Mouse (Mus musculus) forebrain, embryonic 15.5 days (tissue): Measurements from ENCODE around the gene Negr1. TPM values are rescaled to one million over a fixed set of nuclear protein-coding genes. Genes with fewer than 3 reads are reported as not detected.

Experiments used
- ATAC-seq: fragments of 200-750 bp; cut with Nextera tagmentation; replicated peaks from 2 replicates; pipeline ENCODE4 v1.8.0; 2017; ENCODE audit warnings: mild to moderate bottlenecking, moderate TSS enrichment, moderate library complexity
- H3K27ac ChIP-seq: fragments of 300-500 bp; sonication (generic); replicated peaks from 2 replicates; pipeline ENCODE4 v1.5.1; 2015; ENCODE audit warnings: mild to moderate bottlenecking, inconsistent platforms
- H3K27me3 ChIP-seq: fragments of 300-500 bp; sonication (generic); 2 replicates; pipeline ENCODE4 v1.6.1; 2015; ENCODE audit warnings: inconsistent platforms
- H3K36me3 ChIP-seq: fragments of 300-500 bp; sonication (generic); 2 replicates; pipeline ENCODE4 v1.6.1; 2015; ENCODE audit warnings: mild to moderate bottlenecking, inconsistent platforms
- H3K4me1 ChIP-seq: fragments of 300-500 bp; sonication (generic); 2 replicates; pipeline ENCODE4 v1.6.1; 2015; ENCODE audit warnings: inconsistent platforms
- H3K4me2 ChIP-seq: fragments of 300-500 bp; sonication (generic); replicated peaks from 2 replicates; pipeline ENCODE4 v1.6.1; 2015; ENCODE audit warnings: mild to moderate bottlenecking, inconsistent platforms
- H3K4me3 ChIP-seq: fragments of 300-500 bp; sonication (generic); 2 replicates; pipeline ENCODE4 v1.5.1; 2015; ENCODE audit warnings: mild to moderate bottlenecking, inconsistent platforms
- H3K9ac ChIP-seq: fragments of 300-500 bp; sonication (generic); replicated peaks from 2 replicates; pipeline ENCODE4 v1.6.1; 2015; ENCODE audit warnings: mild to moderate bottlenecking, inconsistent platforms
- H3K9me3 ChIP-seq: fragments of 300-500 bp; sonication (generic); 2 replicates; pipeline ENCODE4 v1.6.1; 2016; ENCODE audit warnings: inconsistent platforms
- WGBS: fragments of 180-500 bp; shearing (Covaris S2); methylation state at CpG from one replicate; pipeline ENCODE4 v1.1.7; 2015; ENCODE audit warnings: mixed read lengths; 5-methylcytosine and 5-hydroxymethylcytosine counted together
- polyA plus RNA-seq: library from polyadenylated mRNA; unstranded; fragments of >200 nt; fragmentation: Nextera tagmentation; extraction: Ambion mirVana; gene quantifications from 2 replicates; pipeline ENCODE4 v1.2.1, GENCODE M21; 2015

Negr1 gene
- polyA plus RNA-seq, 1 experiment from 2014 or later, result 40.4 TPM

DNA sequence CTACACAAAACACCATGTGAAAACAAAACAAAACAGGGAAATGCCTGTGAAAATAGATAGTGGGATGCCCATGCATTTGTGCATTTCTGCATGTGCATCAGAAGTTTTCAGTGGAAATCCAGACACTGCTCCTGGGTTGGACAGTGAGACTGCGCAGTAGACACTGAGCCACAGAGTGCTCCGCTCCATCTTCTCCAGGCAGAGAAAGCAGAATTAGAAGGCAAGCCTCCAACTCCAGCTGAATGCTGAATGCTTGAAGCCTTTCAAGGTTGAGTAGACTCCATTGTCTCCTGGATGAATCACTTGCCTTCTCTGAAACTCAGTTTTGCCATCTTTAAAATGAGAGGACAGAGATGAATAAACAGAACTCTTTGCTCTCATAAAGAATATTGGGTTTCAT, 546.6 kb downstream of the Negr1 start:
- Histone ChIP-seq H3K4me3 (no peak overlapping the region), H3K9ac (no peak overlapping the region), H3K27me3 (no peaks in the 10 kb centered on the region), H3K27ac (no peak overlapping the region), H3K4me2 (no peak overlapping the region), H3K9me3 (no peaks in the 10 kb centered on the region), H3K36me3 (no peaks in the 10 kb centered on the region), H3K4me1 (no peaks in the 10 kb centered on the region)
- 90% methylated on average over 2 of the region's 2 CpGs for WGBS
- no peak for ATAC-seq

DNA sequence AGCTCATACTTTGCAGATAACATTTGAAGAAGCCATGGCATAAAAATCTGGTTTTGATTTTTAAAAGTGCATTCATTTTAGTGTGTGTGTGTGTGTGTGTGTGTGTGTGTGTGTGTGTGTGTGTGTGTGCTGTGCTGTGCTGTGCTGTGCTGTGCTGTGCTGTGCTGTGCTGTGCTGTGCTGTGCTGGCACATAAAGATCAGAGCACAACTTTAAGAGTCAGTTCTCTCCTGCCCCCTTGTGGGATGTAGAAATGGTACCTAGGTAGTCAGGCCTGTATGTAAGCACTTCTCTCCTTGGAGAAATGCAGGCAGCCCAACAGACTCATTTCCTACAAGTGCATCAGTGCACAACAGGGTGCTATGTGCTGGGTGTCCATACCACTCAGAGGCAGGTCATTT, 547.7 kb downstream of the Negr1 start:
- H3K4me1 ChIP-seq, result no peaks in the 10 kb centered on the region
- peak; percentile 91 for ATAC-seq

DNA sequence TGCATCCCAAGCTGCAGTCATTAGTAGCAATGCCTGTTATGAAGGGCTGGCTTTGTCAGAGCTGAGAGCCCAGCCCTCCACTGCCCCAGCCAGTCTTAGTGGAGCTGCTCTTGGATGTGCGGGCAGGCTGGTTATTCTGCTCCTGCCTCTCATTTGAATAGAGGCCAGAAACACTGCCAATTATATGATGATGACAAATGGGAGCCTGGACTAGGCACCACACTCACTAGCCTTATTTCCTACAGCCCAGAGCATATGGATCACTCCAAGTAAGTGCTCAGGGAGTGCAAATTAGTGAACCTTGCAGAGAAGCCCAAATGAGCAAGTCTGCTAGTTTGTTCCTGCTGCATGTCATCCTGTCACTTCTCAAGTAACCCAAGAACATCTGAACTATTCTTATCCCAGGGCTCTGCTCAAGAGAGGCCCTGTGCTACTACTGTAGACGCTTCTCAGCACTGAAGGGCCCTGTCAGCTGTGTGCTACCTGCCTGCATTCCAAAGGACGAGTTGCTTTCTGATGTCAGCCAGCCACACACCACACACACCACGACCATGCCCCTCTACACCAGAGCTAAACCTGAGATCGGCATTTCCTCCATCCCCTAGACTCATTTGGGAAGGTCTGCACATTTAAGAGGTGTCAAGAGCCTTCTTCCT, 553.6 kb downstream of the Negr1 start:
- H3K27me3 ChIP-seq, result no peaks in the 10 kb centered on the region
- no peaks in the 10 kb centered on the region for H3K9me3 ChIP-seq
- peaks cover 9% of the 10 kb centered on the region for H3K4me1 ChIP-seq
- H3K27ac ChIP-seq, result peak overlapping the region; percentile 31; the same call in 1 of the 2 replicates
- WGBS, result 39% methylated on average over 5 of the region's 5 CpGs
- H3K4me3 ChIP-seq, result no peak overlapping the region
- H3K36me3 ChIP-seq, result no peaks in the 10 kb centered on the region
- H3K9ac ChIP-seq, result no peak overlapping the region
- H3K4me2 ChIP-seq, result no peak overlapping the region
- peak; percentile 80 for ATAC-seq

More for the DNA sequence above, 547.7 kb downstream of the Negr1 start:
- Histone ChIP-seq H3K9me3 (no peaks in the 10 kb centered on the region), H3K27me3 (no peaks in the 10 kb centered on the region), H3K9ac (no peak overlapping the region), H3K4me3 (no peak overlapping the region), H3K27ac (no peak overlapping the region), H3K36me3 (no peaks in the 10 kb centered on the region), H3K4me2 (no peak overlapping the region)

DNA sequence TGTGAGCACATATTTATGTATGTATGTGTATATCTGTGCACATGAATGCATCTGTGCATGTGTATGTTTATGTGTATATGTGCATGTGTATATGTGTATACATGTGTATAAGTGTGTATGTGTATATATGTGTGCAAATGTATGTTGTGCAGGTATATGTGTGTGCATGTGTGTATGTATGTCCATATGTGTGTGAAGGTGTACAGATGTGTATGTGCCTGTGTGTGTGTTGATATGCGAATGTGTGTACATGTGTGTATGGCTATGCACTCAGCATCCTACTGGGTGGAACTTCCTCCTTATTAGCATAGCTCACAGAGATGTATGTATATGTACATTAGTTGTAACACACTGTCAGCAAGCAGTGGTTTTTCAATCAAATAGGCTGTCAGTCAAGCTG, 554.4 kb downstream of the Negr1 start:
- no peak overlapping the region for H3K9ac ChIP-seq
- H3K27me3 ChIP-seq, result no peaks in the 10 kb centered on the region
- 97% methylated on average over 1 of the region's 1 CpGs for WGBS
- no peaks in the 10 kb centered on the region for H3K9me3 ChIP-seq
- no peak overlapping the region for H3K27ac ChIP-seq
- H3K36me3 ChIP-seq, result no peaks in the 10 kb centered on the region
- peak; percentile 45; the same call in 1 of the 2 replicates for ATAC-seq
- peaks cover 9% of the 10 kb centered on the region for H3K4me1 ChIP-seq
- no peak overlapping the region for H3K4me3 ChIP-seq
- no peak overlapping the region for H3K4me2 ChIP-seq

DNA sequence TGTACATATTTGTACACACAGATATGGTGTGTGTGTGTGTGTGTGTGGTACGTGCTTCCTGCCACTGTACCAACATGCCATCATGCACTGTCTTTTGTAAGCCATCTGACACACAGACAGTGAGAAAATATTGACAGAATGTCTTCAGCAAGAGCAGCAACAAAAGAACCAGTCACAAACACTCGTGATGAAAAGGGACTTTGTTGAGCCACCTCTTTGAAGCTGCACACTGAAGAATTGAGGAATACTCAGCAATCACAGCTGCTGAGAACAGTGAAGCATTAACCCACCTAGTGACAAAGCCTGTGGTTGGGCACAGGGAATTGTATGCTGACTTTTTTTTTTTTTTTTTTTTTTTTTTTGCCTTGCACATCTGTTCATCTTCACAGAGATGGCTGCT, 558.3 kb downstream of the Negr1 start:
- Histone ChIP-seq H3K4me3 (no peak overlapping the region), H3K4me1 (peaks cover 6% of the 10 kb centered on the region), H3K9ac (no peak overlapping the region), H3K27me3 (no peaks in the 10 kb centered on the region), H3K9me3 (no peaks in the 10 kb centered on the region), H3K27ac (no peak overlapping the region), H3K36me3 (no peaks in the 10 kb centered on the region), H3K4me2 (no peak overlapping the region)
- 40% methylated on average over 2 of the region's 2 CpGs for WGBS
- no peak for ATAC-seq

DNA sequence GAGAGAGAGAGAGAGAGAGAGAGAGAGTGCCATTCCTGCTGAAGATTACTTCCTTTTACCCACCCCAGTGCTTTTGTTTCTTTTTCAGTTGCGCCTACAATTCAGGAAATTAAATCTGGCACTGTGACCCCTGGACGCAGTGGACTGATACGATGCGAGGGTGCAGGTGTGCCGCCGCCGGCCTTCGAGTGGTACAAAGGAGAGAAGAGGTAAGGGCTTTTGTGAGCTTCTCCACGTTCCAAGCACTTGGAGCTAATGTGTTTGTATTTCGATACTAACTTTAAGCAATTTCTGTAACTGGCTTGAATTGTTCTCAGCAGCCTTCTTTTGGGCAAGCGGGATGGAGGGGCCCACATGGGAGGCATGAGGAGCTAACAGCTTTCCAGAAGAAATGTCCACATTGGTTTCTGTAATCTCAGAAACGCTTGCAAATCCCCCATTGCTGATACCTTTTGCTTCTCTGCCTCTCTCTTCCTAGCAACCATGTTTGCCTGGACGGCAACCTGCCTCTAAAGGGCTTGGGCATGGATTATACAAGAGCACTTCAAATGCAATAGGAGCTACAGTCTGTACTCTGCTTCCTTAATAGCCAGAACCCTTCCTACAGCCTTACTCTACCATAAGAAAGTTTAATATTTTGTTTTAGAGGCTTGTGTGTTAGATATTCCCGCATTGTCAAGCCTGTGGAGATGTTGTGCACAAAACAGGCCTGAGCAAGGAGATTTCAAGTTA, 584.7 kb downstream of the Negr1 start:
- Histone ChIP-seq H3K4me1 (no peaks in the 10 kb centered on the region), H3K27ac (no peak overlapping the region), H3K36me3 (no peaks in the 10 kb centered on the region), H3K9me3 (no peaks in the 10 kb centered on the region), H3K4me3 (no peak overlapping the region), H3K9ac (no peak overlapping the region), H3K4me2 (no peak overlapping the region), H3K27me3 (no peaks in the 10 kb centered on the region)
- no peak for ATAC-seq
- WGBS, result 90% methylated on average over 14 of the region's 14 CpGs

DNA sequence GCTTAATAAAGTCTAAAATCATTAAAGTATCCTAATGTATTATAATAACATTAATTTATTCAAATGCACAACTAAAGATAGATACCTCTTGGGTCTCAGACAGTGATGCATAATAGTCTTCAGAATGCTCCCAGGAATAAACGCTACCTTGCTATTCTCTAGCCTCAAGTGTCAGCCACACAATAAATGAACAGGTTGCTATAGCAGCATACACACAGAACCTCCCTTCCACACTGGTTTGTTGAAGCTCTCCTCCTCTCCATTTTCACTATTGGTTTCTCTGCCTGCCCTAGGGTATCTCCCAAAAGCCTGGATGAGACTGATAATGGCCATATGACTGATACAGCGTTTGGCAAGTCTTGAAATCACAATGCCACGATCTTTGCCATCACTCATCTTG, 593.3 kb downstream of the Negr1 start:
- Histone ChIP-seq H3K4me3 (no peak overlapping the region), H3K9me3 (no peaks in the 10 kb centered on the region), H3K27ac (no peak overlapping the region), H3K9ac (no peak overlapping the region), H3K4me2 (no peak overlapping the region), H3K4me1 (no peaks in the 10 kb centered on the region), H3K27me3 (no peaks in the 10 kb centered on the region), H3K36me3 (no peaks in the 10 kb centered on the region)
- WGBS, result 88% methylated on average over 3 of the region's 3 CpGs
- ATAC-seq, result no peak

DNA sequence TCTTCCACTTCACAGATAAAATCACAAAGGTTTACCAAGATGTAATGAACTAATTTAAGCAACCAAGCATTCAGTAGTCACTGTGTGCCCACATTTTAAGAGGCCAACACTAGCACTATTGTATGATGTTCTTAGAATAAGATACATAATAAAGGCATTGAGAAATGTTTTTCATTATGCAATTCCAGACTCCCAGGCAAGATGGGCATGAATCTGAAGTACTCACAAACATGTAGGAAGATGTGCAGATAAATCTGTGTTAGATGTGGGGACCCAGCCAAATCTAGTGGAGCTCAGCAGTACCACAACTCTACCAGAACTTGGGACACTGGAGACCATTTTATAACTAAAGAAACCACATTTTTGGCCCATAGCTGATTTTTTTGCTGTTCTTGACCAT, 593.9 kb downstream of the Negr1 start:
- ATAC-seq, result no peak
- H3K9ac ChIP-seq, result no peak overlapping the region
- H3K36me3 ChIP-seq, result no peaks in the 10 kb centered on the region
- H3K27ac ChIP-seq, result no peak overlapping the region
- no peaks in the 10 kb centered on the region for H3K4me1 ChIP-seq
- no peaks in the 10 kb centered on the region for H3K27me3 ChIP-seq
- H3K9me3 ChIP-seq, result no peaks in the 10 kb centered on the region
- H3K4me3 ChIP-seq, result no peak overlapping the region
- H3K4me2 ChIP-seq, result no peak overlapping the region

DNA sequence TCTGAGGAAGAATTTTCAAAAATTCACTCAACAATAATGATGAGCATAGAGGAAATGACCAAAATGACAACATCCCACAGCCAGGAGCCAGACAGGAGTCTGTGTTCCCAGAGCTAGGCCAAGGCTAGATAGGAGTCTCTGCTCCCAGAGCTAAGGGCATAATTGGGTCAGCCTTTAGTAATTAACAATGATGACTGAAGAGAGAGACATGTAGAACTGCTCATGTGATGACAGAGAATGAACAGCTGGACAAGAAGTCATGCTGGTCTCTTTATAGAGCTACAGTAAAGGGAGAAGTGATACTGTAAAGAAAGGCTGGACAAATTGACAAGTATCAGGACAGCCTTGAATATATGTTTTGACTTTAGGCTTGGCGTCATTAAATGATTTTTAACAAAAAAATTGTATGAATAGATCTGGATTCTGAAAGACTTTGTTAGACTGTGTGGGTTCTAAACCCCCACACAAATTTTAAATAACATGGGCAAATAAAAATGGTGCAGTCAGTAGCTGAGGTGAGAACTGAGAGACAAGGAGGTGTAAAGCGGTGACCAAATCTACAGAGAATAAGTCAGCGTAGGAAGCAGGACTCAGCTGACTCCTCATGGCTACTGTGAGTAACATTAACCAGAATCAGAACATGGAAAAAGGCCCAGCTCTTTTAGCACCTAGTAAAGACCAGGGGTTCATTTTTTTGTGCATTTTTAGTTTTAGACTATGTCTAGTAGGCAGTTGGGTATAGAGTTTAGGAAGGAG, 603.4 kb downstream of the Negr1 start:
- Histone ChIP-seq H3K4me3 (no peak overlapping the region), H3K4me1 (no peaks in the 10 kb centered on the region), H3K9me3 (no peaks in the 10 kb centered on the region), H3K36me3 (no peaks in the 10 kb centered on the region), H3K9ac (no peak overlapping the region), H3K4me2 (no peak overlapping the region), H3K27me3 (no peaks in the 10 kb centered on the region), H3K27ac (no peak overlapping the region)
- no peak for ATAC-seq
- WGBS, result 95% methylated on average over 3 of the region's 3 CpGs

DNA sequence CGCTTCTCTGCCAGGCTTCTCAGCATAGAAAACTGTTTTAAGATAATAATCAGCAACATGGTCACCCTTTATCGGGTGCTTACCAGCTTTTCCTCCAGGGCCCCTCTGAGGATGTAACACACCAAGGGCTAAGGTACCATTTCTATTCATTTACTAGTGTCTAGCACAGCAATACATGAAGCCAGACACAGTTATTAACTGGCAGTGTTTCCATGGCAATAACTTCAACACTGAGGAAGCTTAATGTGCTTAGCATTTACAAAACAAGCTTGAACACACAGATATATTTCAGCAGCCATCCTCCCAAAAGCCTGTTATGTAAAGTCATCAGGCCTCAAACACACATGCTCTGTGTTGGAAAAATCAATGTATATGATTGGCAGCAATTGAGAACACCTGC, 620.4 kb downstream of the Negr1 start:
- H3K4me2 ChIP-seq, result no peak overlapping the region
- peaks cover 7% of the 10 kb centered on the region; the same call in 1 of the 2 replicates for H3K4me1 ChIP-seq
- no peak overlapping the region for H3K4me3 ChIP-seq
- ATAC-seq, result peak; percentile 66
- H3K9ac ChIP-seq, result no peak overlapping the region
- no peaks in the 10 kb centered on the region for H3K27me3 ChIP-seq
- H3K27ac ChIP-seq, result no peak overlapping the region
- H3K9me3 ChIP-seq, result no peaks in the 10 kb centered on the region
- WGBS, result 88% methylated on average over 2 of the region's 2 CpGs
- H3K36me3 ChIP-seq, result no peaks in the 10 kb centered on the region

DNA sequence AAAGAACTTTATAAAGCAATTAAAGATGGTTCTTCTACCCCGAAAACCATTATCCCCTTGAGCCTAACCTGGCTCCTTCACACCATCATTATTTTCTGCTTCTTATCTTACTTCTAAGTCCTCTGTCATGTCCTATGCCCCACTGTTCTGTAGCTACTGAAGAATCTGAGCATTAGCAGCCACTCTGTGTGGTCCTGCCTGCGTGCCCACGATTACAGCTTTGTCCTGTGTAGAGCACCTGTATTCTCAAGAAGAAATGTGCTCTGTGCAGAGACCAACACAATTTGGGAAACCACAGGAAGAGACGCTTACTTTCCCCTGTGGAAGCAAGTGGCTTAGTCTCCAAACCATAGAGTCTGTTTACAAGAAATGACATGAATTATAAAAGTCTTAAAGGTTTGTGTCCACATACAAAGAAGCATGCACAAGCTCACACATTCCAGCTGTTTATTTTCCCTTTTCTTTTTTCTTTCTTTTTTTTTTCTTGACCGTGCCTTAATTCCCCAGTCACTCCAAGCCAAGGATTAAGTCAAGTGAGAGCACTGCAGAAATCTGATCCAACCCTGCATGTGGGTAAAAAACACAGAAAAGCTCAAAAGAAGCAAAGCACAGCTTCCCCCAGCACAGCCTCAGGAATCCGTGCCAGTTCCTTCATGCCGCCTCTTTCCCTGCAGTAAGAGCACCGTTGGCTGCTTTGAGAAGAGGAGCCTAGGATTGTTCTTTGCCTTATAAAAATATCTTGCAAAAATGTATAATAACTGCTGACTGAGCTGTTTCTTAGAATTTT, 627.5 kb downstream of the Negr1 start:
- H3K27me3 ChIP-seq, result no peaks in the 10 kb centered on the region
- no peak overlapping the region for H3K4me3 ChIP-seq
- H3K4me2 ChIP-seq, result no peak overlapping the region
- peaks cover 4% of the 10 kb centered on the region; the same call in 1 of the 2 replicates for H3K4me1 ChIP-seq
- 0 out of 2 replicates have a peak, but pooled peaks have one; percentile 29 for ATAC-seq
- 0 out of 2 replicates have a peak overlapping the region, but pooled peaks have one; percentile 24 for H3K27ac ChIP-seq
- 34% methylated on average over 8 of the region's 8 CpGs for WGBS
- no peaks in the 10 kb centered on the region for H3K9me3 ChIP-seq
- no peaks in the 10 kb centered on the region for H3K36me3 ChIP-seq
- H3K9ac ChIP-seq, result no peak overlapping the region

DNA sequence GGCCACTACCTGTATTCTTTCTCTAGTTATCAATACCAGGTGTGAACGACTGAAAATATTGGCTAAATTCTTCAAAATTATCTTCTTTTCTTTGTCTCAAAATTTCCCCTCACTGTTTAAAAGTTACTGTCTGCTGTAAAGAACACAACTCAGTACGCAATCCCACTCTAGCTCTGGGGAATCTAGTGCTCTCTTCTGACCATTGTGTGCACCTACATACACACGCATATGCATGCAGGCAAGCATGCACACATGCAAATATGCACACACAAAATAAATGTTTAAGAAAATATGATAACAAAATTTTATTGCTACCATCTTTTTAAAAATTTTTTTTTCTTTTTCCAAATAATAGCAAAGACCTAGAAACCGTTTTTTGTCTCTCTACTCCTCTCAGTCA, 628.2 kb downstream of the Negr1 start:
- no peak for ATAC-seq
- WGBS, result 75% methylated on average over 4 of the region's 4 CpGs
- Histone ChIP-seq H3K4me1 (peaks cover 4% of the 10 kb centered on the region; the same call in 1 of the 2 replicates), H3K9ac (no peak overlapping the region), H3K36me3 (no peaks in the 10 kb centered on the region), H3K9me3 (no peaks in the 10 kb centered on the region), H3K27me3 (no peaks in the 10 kb centered on the region), H3K27ac (no peak overlapping the region), H3K4me2 (no peak overlapping the region), H3K4me3 (no peak overlapping the region)
